Mouse (Mus musculus): ENCODE results near the gene Kif3b.

DNA sequence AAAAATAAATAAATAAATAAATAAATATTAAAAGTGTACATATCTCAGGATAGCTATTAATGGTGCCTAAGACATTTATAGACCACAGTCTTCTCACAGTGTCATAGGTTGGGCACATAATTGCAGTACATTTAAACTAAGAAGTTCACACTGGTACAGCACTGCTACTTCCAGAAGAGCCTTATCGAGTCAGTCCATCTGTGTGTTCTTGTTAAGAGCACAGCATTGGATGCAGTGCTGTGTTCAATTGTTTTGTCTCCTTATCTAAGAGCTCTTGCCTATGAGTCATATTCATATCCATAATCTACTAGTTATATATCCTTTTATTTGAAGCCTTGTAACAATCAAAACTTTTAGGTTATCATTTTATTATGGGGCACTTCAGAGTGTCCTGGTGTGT, 89.3 kb downstream of the Kif3b start:
- no peak for TF ChIP-seq POLR2A (IDR thresholded peaks at IDR 0.05; ENCODE audit: low read depth, low read length)
- TF ChIP-seq CTCF (IDR thresholded peaks at IDR 0.05; ENCODE audit: extremely low read depth, insufficient read depth, insufficient read length, insufficient replicate concordance), result no peak

All from spleen, adult 2 months (tissue).